Mouse (Mus musculus) lung, adult 2 months (tissue): ENCODE measurements around the gene Tmbim6.

Experiments
- CTCF ChIP-seq: fragments of 200-500 bp; IDR thresholded peaks from 2 replicates; pipeline ENCODE4 v1.5.1; 2011; ENCODE audit warnings: mild to moderate bottlenecking, low read length, control low read depth; ENCODE audit not compliant: insufficient read depth
- POLR2A ChIP-seq: fragments of 200-500 bp; IDR thresholded peaks from 2 replicates; pipeline ENCODE4 v1.6.1; 2011; ENCODE audit warnings: low read depth, mild to moderate bottlenecking, control low read depth, low read length, borderline replicate concordance; ENCODE audit errors: extremely low read depth

DNA sequence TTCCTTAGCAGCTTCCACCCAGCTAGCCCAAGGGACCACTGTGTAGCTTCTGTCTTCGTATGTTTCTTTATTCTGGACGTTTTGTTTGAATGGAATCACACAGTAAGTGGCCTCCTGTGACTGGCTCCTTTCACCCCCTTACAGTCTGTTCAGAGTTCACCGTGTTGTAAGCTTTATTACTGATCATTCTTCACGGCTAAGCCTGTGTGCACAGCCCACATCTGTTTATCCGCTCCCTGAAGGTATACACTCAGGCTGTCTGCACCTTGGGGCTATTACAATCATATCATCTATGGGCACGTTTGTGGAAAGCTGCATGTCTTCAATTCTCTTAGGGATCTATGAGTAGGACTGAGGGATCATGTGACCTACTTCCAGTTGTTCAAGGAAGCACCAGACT lies 52.9 kb downstream of the Tmbim6 start:
- TF ChIP-seq CTCF: no peak
- no peak for TF ChIP-seq POLR2A
